Mouse (Mus musculus) MEL (cell line): ENCODE data around the gene Polr3b.

Experiments
- EP300 ChIP-seq, 2 experiments: IDR thresholded peaks; 2 replicates each; pipeline ENCODE4 v1.6.1; 2011; ENCODE audit warnings: improper control_type of control experiment in 2 of 2, low read length in 2 of 2, low read depth in 1 of 2, mild to moderate bottlenecking in 1 of 2
- ETS1 ChIP-seq: IDR thresholded peaks from 2 replicates; pipeline ENCODE4 v1.6.1; 2012; ENCODE audit warnings: low read depth, mild to moderate bottlenecking, inconsistent platforms, low read length, improper control_type of control experiment, moderate library complexity
- GATA1 ChIP-seq: IDR thresholded peaks from 2 replicates; pipeline ENCODE4 v1.6.1; 2011; ENCODE audit warnings: low read depth, low read length, improper control_type of control experiment
- MYC ChIP-seq: IDR thresholded peaks from 2 replicates; pipeline ENCODE4 v1.6.1; 2011; ENCODE audit warnings: low read depth, mild to moderate bottlenecking, low read length, improper control_type of control experiment, moderate library complexity
- POLR2A ChIP-seq, 2 experiments: IDR thresholded peaks; 2 replicates each; pipeline ENCODE4 v1.6.1; 2011 to 2012; ENCODE audit warnings: low read length in 2 of 2, mild to moderate bottlenecking in 2 of 2, control low read depth in 1 of 2, improper control_type of control experiment in 1 of 2, low read depth in 1 of 2, moderate library complexity in 1 of 2; ENCODE audit not compliant: control insufficient read depth in 1 of 2, insufficient read depth in 1 of 2, poor library complexity in 1 of 2
- ZNF384 ChIP-seq: IDR thresholded peaks from 2 replicates; pipeline ENCODE4 v1.6.1; 2012; ENCODE audit warnings: low read depth, mild to moderate bottlenecking, inconsistent platforms, low read length, improper control_type of control experiment

DNA sequence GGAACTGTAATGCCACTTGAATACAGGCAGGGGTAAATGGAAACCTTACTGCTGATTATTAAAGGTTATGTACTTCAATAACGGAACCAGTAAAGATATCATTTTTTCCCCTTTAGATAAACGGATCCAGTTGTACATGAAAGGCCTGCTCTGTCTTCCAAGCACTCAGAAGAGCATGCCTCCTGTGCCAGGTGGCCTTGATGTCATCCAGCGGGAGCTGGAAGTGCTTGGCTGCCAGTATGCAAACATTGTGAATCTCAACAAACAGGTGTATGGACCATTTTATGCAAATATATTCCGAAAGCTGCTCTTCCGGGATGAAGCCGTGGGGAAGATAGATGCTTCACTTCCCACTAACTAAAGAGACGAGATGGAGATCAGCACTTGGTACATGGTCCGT, 8.7 kb upstream of the Polr3b start:
- TF ChIP-seq POLR2A (IDR thresholded peaks at IDR 0.05; ENCODE audit: control insufficient read depth in 1 of 2, insufficient read depth in 1 of 2, low read depth in 1 of 2, low read length in 2 of 2, poor library complexity in 1 of 2) (no peak), ETS1 (no peak), EP300 (IDR thresholded peaks at IDR 0.05; ENCODE audit: low read depth in 1 of 2, low read length in 2 of 2) (no peak), MYC (no peak), GATA1 (no peak), ZNF384 (no peak)
